Mouse (Mus musculus) T-helper 2 cell (primary cell): ENCODE measurements at regions not wholly inside any gene's neighbourhood (a gene's known extent, or its start where the extent isn't known, plus 50 kb on each side); places are given as distances from the start of the nearest gene placed in this dataset.

Experiments used
- in situ Hi-C: fragments of 300-600 bp; cut with MboI, MseI; formaldehyde crosslinking; loops from one replicate; pipeline ENCODE4 v1.15.1; 2025; ENCODE audit warnings: high pct_unique_total_duplicates

- in situ Hi-C loops: loop anchor here (10.0 kb wide), 1 partner anchor 651 kb away; no protein-coding TSS in a partner anchor
Observed at GRCm38 (mm10) chr8:55754189-55754588, 152.6 kb downstream of the Adam29 start.

- in situ Hi-C loops: loop anchor here (25.0 kb wide), 1 partner anchor 612 kb away; no protein-coding TSS in a partner anchor
Observed at GRCm38 (mm10) chr8:55724303-55725279, 182.2 kb downstream of the Adam29 start.

- in situ Hi-C loops: no loop called here
Observed at GRCm38 (mm10) chr8:55691791-55692190, 215.0 kb downstream of the Adam29 start.

DNA sequence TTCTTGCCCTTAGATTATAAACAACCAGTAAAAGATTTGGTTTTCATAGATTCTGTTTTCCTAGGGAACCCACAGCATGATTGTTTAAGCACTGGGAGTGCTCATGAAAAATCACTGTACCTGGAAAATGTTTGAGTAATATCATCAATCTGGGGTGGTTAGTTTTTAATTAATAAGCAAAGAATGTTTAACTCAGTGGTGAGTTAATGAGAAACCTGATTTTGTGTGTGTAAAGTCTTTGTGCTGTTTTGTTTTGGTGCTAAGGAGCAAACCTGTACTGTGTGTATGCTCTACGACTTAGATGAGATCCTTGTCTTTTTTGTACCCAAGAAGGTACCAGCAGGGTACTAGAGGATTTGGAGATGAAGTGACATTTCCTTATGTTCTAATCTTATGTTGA is 226.3 kb downstream of the Adam29 start:
- in situ Hi-C loops: no loop called here

DNA sequence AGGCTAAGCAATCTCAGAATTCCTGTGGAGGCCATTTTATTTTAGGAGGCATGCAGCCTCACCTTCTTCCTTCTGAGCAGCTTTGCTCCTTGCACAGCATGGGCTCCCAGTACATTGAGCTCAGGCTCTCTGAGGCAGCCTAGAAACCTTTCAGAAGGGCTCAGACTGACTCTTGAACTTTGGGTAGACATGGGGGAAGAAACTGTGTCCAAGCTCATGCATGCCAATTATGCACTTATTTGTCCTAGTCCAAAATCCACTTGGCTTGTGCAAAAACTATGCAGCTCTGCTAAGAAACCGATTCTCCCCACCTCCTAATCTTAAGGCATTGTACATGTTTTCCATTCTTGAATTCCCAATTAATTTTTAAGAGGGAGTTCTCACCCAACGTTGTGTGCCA is 268.0 kb downstream of the Adam29 start:
- in situ Hi-C loops: no loop called here

- in situ Hi-C loops: no loop called here
Observed at GRCm38 (mm10) chr8:55622399-55622798, 284.3 kb downstream of the Adam29 start.
